Mouse (Mus musculus) MEL (cell line): Measurements from ENCODE around the gene Pakap. TPM values are rescaled to one million over a fixed set of nuclear protein-coding genes. Genes with fewer than 3 reads are reported as not detected.
A peak's percentile ranks its signal among the peaks of the same experiment; 100 is the strongest.

Source experiments
- DNase-seq: peaks from one replicate; pipeline ENCODE4 v3.0.0; 2011; ENCODE audit warnings: low read depth, low spot score
- H3K27ac ChIP-seq: 2 replicates; pipeline ENCODE4 v1.5.1; 2012; ENCODE audit warnings: low read depth, mild to moderate bottlenecking, control low read depth, low read length, moderate library complexity; ENCODE audit not compliant: control insufficient read depth
- H3K27me3 ChIP-seq, 2 experiments: fragments of 150-350 bp in 1 of 2; sonication (generic) in 1 of 2; 2 replicates each; pipeline ENCODE4 v1.6.1; 2012; ENCODE audit warnings: low read length in 2 of 2, mild to moderate bottlenecking in 2 of 2, improper control_type of control experiment in 1 of 2, moderate library complexity in 1 of 2; ENCODE audit not compliant: insufficient read depth in 2 of 2, control insufficient read depth in 1 of 2
- H3K36me3 ChIP-seq, 2 experiments: 2 replicates each; pipeline ENCODE4 v1.6.1; 2012 to 2014; ENCODE audit warnings: low read length in 2 of 2, improper control_type of control experiment in 1 of 2, inconsistent platforms in 1 of 2, mild to moderate bottlenecking in 1 of 2; ENCODE audit not compliant: insufficient read depth in 2 of 2, control insufficient read depth in 1 of 2
- H3K4me1 ChIP-seq, 2 experiments: fragments of 150-350 bp in 1 of 2; sonication (generic) in 1 of 2; 2 replicates each; pipeline ENCODE4 v1.6.1; 2012; ENCODE audit warnings: low read length in 2 of 2, improper control_type of control experiment in 1 of 2, mild to moderate bottlenecking in 1 of 2; ENCODE audit not compliant: insufficient read depth in 2 of 2, control insufficient read depth in 1 of 2
- H3K4me3 ChIP-seq, 2 experiments: fragments of 150-350 bp in 1 of 2; sonication (generic) in 1 of 2; 2 replicates each; pipeline ENCODE4 v1.5.1; 2012; ENCODE audit warnings: low read depth in 2 of 2, low read length in 2 of 2, mild to moderate bottlenecking in 2 of 2, moderate library complexity in 2 of 2, control low read depth in 1 of 2, improper control_type of control experiment in 1 of 2; ENCODE audit not compliant: control insufficient read depth in 1 of 2, insufficient read depth in 1 of 2
- H3K79me2 ChIP-seq: 2 replicates; pipeline ENCODE4 v1.6.1; 2012; ENCODE audit warnings: mild to moderate bottlenecking, low read length, moderate library complexity; ENCODE audit not compliant: control insufficient read depth, poor library complexity, insufficient read depth
- H3K9ac ChIP-seq: 2 replicates; pipeline ENCODE4 v1.6.1; 2012; ENCODE audit warnings: low read depth, mild to moderate bottlenecking, control low read depth, low read length, moderate library complexity; ENCODE audit not compliant: control insufficient read depth, poor library complexity, severe bottlenecking
- H3K9me3 ChIP-seq: fragments of 150-350 bp; sonication (generic); replicated peaks from 2 replicates; pipeline ENCODE4 v1.6.1; 2012; ENCODE audit warnings: mild to moderate bottlenecking, low read length, improper control_type of control experiment, moderate library complexity; ENCODE audit not compliant: insufficient read depth
- CHD1 ChIP-seq: IDR thresholded peaks from 2 replicates; pipeline ENCODE4 v1.6.1; 2012; ENCODE audit warnings: low read depth, mild to moderate bottlenecking, inconsistent platforms, low read length, improper control_type of control experiment
- CHD2 ChIP-seq: IDR thresholded peaks from 2 replicates; pipeline ENCODE4 v1.6.1; 2011; ENCODE audit warnings: low read length, improper control_type of control experiment
- CTCF ChIP-seq, 3 experiments: IDR thresholded peaks in 2 of 3; conservative IDR thresholded peaks in 1 of 3; 2 replicates each; pipeline ENCODE4 v1.5.1; 2011 to 2012; ENCODE audit warnings: low read length in 3 of 3, low read depth in 2 of 3, mild to moderate bottlenecking in 2 of 3, improper control_type of control experiment in 1 of 3, inconsistent platforms in 1 of 3, mixed read lengths in 1 of 3, moderate library complexity in 1 of 3; ENCODE audit not compliant: control insufficient read depth in 1 of 3, insufficient read depth in 1 of 3, poor library complexity in 1 of 3, severe bottlenecking in 1 of 3
- E2F4 ChIP-seq: IDR thresholded peaks from 2 replicates; pipeline ENCODE4 v1.6.1; 2011; ENCODE audit warnings: low read depth, low read length, improper control_type of control experiment, borderline replicate concordance
- EP300 ChIP-seq, 2 experiments: IDR thresholded peaks; 2 replicates each; pipeline ENCODE4 v1.6.1; 2011; ENCODE audit warnings: improper control_type of control experiment in 2 of 2, low read length in 2 of 2, low read depth in 1 of 2, mild to moderate bottlenecking in 1 of 2
- GABPA ChIP-seq: IDR thresholded peaks from 2 replicates; pipeline ENCODE4 v1.6.1; 2012; ENCODE audit warnings: low read depth, mild to moderate bottlenecking, inconsistent platforms, low read length, improper control_type of control experiment, moderate library complexity
- HCFC1 ChIP-seq: IDR thresholded peaks from 2 replicates; pipeline ENCODE4 v1.6.1; 2012; ENCODE audit warnings: low read depth, mild to moderate bottlenecking, inconsistent platforms, low read length, improper control_type of control experiment, moderate library complexity
- MAFK ChIP-seq: IDR thresholded peaks from 2 replicates; pipeline ENCODE4 v1.6.1; 2011; ENCODE audit warnings: low read depth, mild to moderate bottlenecking, low read length, improper control_type of control experiment, borderline replicate concordance
- MAZ ChIP-seq: IDR thresholded peaks from 2 replicates; pipeline ENCODE4 v1.6.1; 2012; ENCODE audit warnings: low read depth, mild to moderate bottlenecking, inconsistent platforms, low read length, improper control_type of control experiment
- MEF2A ChIP-seq: IDR thresholded peaks from 2 replicates; pipeline ENCODE4 v1.6.1; 2014; ENCODE audit warnings: low read depth, mild to moderate bottlenecking, inconsistent platforms, low read length, improper control_type of control experiment; ENCODE audit not compliant: poor library complexity, insufficient replicate concordance, severe bottlenecking; ENCODE audit errors: extremely low read depth
- MYC ChIP-seq: IDR thresholded peaks from 2 replicates; pipeline ENCODE4 v1.6.1; 2011; ENCODE audit warnings: low read depth, mild to moderate bottlenecking, low read length, improper control_type of control experiment, moderate library complexity
- POLR2AphosphoS2 ChIP-seq: IDR thresholded peaks from 2 replicates; pipeline ENCODE4 v1.6.1; 2011; ENCODE audit warnings: low read length, improper control_type of control experiment
- RAD21 ChIP-seq: IDR thresholded peaks from 2 replicates; pipeline ENCODE4 v1.6.1; 2011; ENCODE audit warnings: mild to moderate bottlenecking, low read depth, low read length, improper control_type of control experiment
- SMC3 ChIP-seq: IDR thresholded peaks from 2 replicates; pipeline ENCODE4 v1.6.1; 2011; ENCODE audit warnings: low read depth, low read length, improper control_type of control experiment
- TCF12 ChIP-seq: IDR thresholded peaks from 2 replicates; pipeline ENCODE4 v1.6.1; 2014; ENCODE audit warnings: low read depth, mild to moderate bottlenecking, inconsistent platforms, low read length, improper control_type of control experiment, moderate library complexity
- USF1 ChIP-seq: IDR thresholded peaks from 2 replicates; pipeline ENCODE4 v1.6.1; 2014; ENCODE audit warnings: low read depth, mild to moderate bottlenecking, inconsistent platforms, low read length, improper control_type of control experiment, moderate library complexity
- USF2 ChIP-seq, 2 experiments: IDR thresholded peaks; 2 replicates each; pipeline ENCODE4 v1.6.1; 2011 to 2012; ENCODE audit warnings: improper control_type of control experiment in 2 of 2, low read length in 2 of 2, borderline replicate concordance in 1 of 2, inconsistent platforms in 1 of 2, low read depth in 1 of 2, mild to moderate bottlenecking in 1 of 2; ENCODE audit not compliant: insufficient read depth in 1 of 2
- ZC3H11A ChIP-seq: IDR thresholded peaks from 2 replicates; pipeline ENCODE4 v1.6.1; 2012; ENCODE audit warnings: low read depth, mild to moderate bottlenecking, inconsistent platforms, low read length, improper control_type of control experiment
- ZNF384 ChIP-seq: IDR thresholded peaks from 2 replicates; pipeline ENCODE4 v1.6.1; 2012; ENCODE audit warnings: low read depth, mild to moderate bottlenecking, inconsistent platforms, low read length, improper control_type of control experiment
- polyA plus RNA-seq, 2 experiments: library from polyadenylated mRNA; stranded (reverse) in 1 of 2; unstranded in 1 of 2; fragments of >175 nt in 1 of 2; fragments of >200 nt in 1 of 2; gene quantifications; 2 replicates each; pipeline versions ENCODE4 v1.2.1 to v1.2.4; 2012; ENCODE audit warnings: low replicate concordance in 2 of 2, low read depth in 1 of 2; ENCODE audit not compliant: insufficient read length in 2 of 2, insufficient read depth in 1 of 2, missing spikeins in 1 of 2
- total RNA-seq: library from RNA; depleted of rRNA; stranded (reverse); fragments of 300-350 nt; gene quantifications from 2 replicates; pipeline ENCODE4 v1.2.3, GENCODE M21; 2012

The Pakap gene
- total and polyA plus RNA-seq, 3 experiments = not detected

- H3K27me3 ChIP-seq = no peaks in the 10 kb centered on the region
- H3K79me2 ChIP-seq = no peaks in the 10 kb centered on the region
- TF ChIP-seq CHD2 = no peak
- TF ChIP-seq MYC = no peak
- no peak for TF ChIP-seq ZNF384
- no peak for TF ChIP-seq TCF12
- no peak for TF ChIP-seq CHD1
- TF ChIP-seq USF2 (IDR thresholded peaks at IDR 0.05; ENCODE audit: borderline replicate concordance in 1 of 2, insufficient read depth in 1 of 2, low read depth in 1 of 2, low read length in 2 of 2) = no peak
- TF ChIP-seq GABPA = no peak
- DNase-seq = no peak
- H3K4me3 ChIP-seq = no peak overlapping the region
- H3K27ac ChIP-seq = no peak overlapping the region
- no peaks in the 10 kb centered on the region for H3K9me3 ChIP-seq
- H3K4me1 ChIP-seq = no peaks in the 10 kb centered on the region
- no peaks in the 10 kb centered on the region for H3K36me3 ChIP-seq
- no peak overlapping the region for H3K9ac ChIP-seq
Observed at GRCm38 (mm10) chr4:57720869-57721361, 152.9 kb downstream of the Pakap start.

DNA sequence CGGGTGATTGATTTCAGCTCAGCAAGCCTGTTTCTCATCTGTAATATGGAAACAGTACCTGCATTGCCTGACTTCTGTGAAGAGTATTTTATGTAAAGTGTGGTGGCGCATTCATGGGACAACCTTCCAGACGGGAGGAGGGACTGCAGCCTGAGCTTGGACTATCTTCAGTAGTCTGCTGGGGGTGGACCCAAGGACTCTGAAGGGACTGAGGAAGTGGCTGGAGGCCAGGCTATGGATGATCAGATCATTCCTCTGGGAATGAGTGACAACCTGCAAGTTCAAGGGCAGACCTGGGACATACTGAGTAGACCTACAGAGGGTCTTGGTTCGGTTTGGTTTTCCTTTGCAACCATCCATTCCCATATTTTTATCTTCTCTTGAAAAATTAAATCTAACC, 154.3 kb downstream of the Pakap start:
- no peak overlapping the region for H3K4me3 ChIP-seq
- H3K79me2 ChIP-seq = no peaks in the 10 kb centered on the region
- DNase-seq = no peak
- H3K4me1 ChIP-seq = no peaks in the 10 kb centered on the region
- TF ChIP-seq USF1 (no peak), MAFK (no peak), POLR2AphosphoS2 (no peak), MEF2A (no peak), MAZ (no peak), HCFC1 (no peak), E2F4 (no peak), EP300 (IDR thresholded peaks at IDR 0.05; ENCODE audit: low read depth in 1 of 2, low read length in 2 of 2) (no peak)
- no peaks in the 10 kb centered on the region for H3K36me3 ChIP-seq
- no peak overlapping the region for H3K27ac ChIP-seq
- H3K27me3 ChIP-seq = no peaks in the 10 kb centered on the region
- no peak overlapping the region for H3K9ac ChIP-seq
- no peaks in the 10 kb centered on the region for H3K9me3 ChIP-seq

DNA sequence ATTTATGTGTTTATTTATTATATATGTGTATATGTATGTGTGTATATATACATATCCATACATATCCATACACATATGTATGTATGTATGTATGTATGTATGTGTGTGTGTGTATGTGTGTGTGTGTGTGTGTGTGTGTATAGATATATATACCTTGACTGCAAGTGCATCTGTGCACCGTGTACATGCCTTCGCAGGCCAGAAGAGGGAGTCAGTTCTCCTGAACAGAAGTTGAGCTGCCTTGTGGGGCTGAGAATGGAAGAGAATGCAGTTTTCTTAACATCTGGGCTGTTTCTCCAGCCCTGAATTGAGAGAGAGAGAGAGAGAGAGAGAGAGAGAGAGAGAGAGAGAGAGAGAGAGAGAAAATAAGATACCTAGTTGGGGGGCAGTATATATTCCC, 155.7 kb downstream of the Pakap start:
- Histone ChIP-seq H3K9me3 (no peaks in the 10 kb centered on the region), H3K79me2 (no peaks in the 10 kb centered on the region), H3K36me3 (no peaks in the 10 kb centered on the region), H3K9ac (no peak overlapping the region), H3K4me1 (no peaks in the 10 kb centered on the region), H3K27me3 (no peaks in the 10 kb centered on the region), H3K4me3 (no peak overlapping the region), H3K27ac (no peak overlapping the region)
- DNase-seq = peak; percentile 19
- peak in 2 of 3 experiments; percentile 35 to 48; a peak in 3 of 6 replicates for TF ChIP-seq CTCF (IDR thresholded peaks at IDR 0.05 in 2 of 3, conservative IDR thresholded peaks at IDR 0.05 in 1 of 3; ENCODE audit: control insufficient read depth in 1 of 3, insufficient read depth in 1 of 3, low read depth in 2 of 3, low read length in 3 of 3, poor library complexity in 1 of 3, severe bottlenecking in 1 of 3)
- TF ChIP-seq ZC3H11A = peak; percentile 39
- no peak for TF ChIP-seq E2F4
- peak; percentile 66 for TF ChIP-seq SMC3
- peak; percentile 32 for TF ChIP-seq RAD21
- no peak for TF ChIP-seq USF2 (IDR thresholded peaks at IDR 0.05; ENCODE audit: borderline replicate concordance in 1 of 2, insufficient read depth in 1 of 2, low read depth in 1 of 2, low read length in 2 of 2)
